Mouse (Mus musculus): Measurements from ENCODE around the gene Zfp978. TPM values are rescaled to one million over a fixed set of nuclear protein-coding genes. Genes with fewer than 3 reads are reported as not detected.
"Not testable (repeated sequence)": the region's sequence is repeated elsewhere in the genome, so short reads cannot be mapped to it uniquely, and the experiment has no call there.

Gene Zfp978
- polyA plus RNA-seq, 1 experiment from 2014 or later = 0.25 TPM

- H3K4me1 ChIP-seq (replicated peaks; ENCODE audit: control insufficient read depth, insufficient read depth, low read length); H3K4me3 ChIP-seq (ENCODE audit: low read length); H3K9ac ChIP-seq (ENCODE audit: low read length); ATAC-seq (ENCODE audit: low read depth); H3K27ac ChIP-seq (ENCODE audit: low read length); H3K27me3 ChIP-seq (ENCODE audit: control insufficient read depth, insufficient read depth, low read depth, low read length); H3K4me2 ChIP-seq (ENCODE audit: low read depth, low read length); H3K36me3 ChIP-seq (ENCODE audit: control insufficient read depth, insufficient read depth, low read length): not testable (repeated sequence)
- WGBS = 86% methylated on average over 6 of the region's 6 CpGs
- peaks cover 41% of the 10 kb centered on the region for H3K9me3 ChIP-seq (ENCODE audit: control insufficient read depth, low read length)
These were observed 42.4 kb downstream of the Zfp978 start for GRCm38 (mm10) chr4:147403509-147403908.

- not testable (repeated sequence) for ATAC-seq (ENCODE audit: low read depth); H3K36me3 ChIP-seq (ENCODE audit: control insufficient read depth, insufficient read depth, low read length); H3K9ac ChIP-seq (ENCODE audit: low read length); H3K4me2 ChIP-seq (ENCODE audit: low read depth, low read length); H3K4me1 ChIP-seq (replicated peaks; ENCODE audit: control insufficient read depth, insufficient read depth, low read length); H3K27me3 ChIP-seq (ENCODE audit: control insufficient read depth, insufficient read depth, low read depth, low read length); H3K27ac ChIP-seq (ENCODE audit: low read length); H3K4me3 ChIP-seq (ENCODE audit: low read length)
- H3K9me3 ChIP-seq (ENCODE audit: control insufficient read depth, low read length) = peaks cover 39% of the 10 kb centered on the region
- 70% methylated on average over 5 of the region's 6 CpGs for WGBS
These were observed 43.1 kb downstream of the Zfp978 start for GRCm38 (mm10) chr4:147403931-147404913.

GRCm38 (mm10) chr4:147406735-147407462 lies 45.8 kb downstream of the Zfp978 start:
- Histone ChIP-seq H3K27me3 (ENCODE audit: control insufficient read depth, insufficient read depth, low read depth, low read length) (no peaks in the 10 kb centered on the region), H3K4me1 (replicated peaks; ENCODE audit: control insufficient read depth, insufficient read depth, low read length) (no peaks in the 10 kb centered on the region), H3K36me3 (ENCODE audit: control insufficient read depth, insufficient read depth, low read length) (no peaks in the 10 kb centered on the region), H3K27ac (ENCODE audit: low read length) (no peak overlapping the region), H3K4me2 (ENCODE audit: low read depth, low read length) (peak overlapping the region; percentile 70), H3K9ac (ENCODE audit: low read length) (peak overlapping the region; percentile 69), H3K4me3 (ENCODE audit: low read length) (peak overlapping the region; percentile 49), H3K9me3 (ENCODE audit: control insufficient read depth, low read length) (peaks cover 32% of the 10 kb centered on the region)
- ATAC-seq (ENCODE audit: low read depth) = peak; percentile 88
- WGBS = under 1% methylated on average over 18 of the region's 75 CpGs

GRCm38 (mm10) chr4:147407463-147407822 lies 46.3 kb downstream of the Zfp978 start:
- H3K4me2 ChIP-seq (ENCODE audit: low read depth, low read length) = peak overlapping the region; percentile 70
- H3K27me3 ChIP-seq (ENCODE audit: control insufficient read depth, insufficient read depth, low read depth, low read length) = no peaks in the 10 kb centered on the region
- peak overlapping the region; percentile 49 for H3K4me3 ChIP-seq (ENCODE audit: low read length)
- WGBS = 3% methylated on average over 11 of the region's 13 CpGs
- no peak; the same call in 1 of the 2 replicates for ATAC-seq (ENCODE audit: low read depth)
- H3K9me3 ChIP-seq (ENCODE audit: control insufficient read depth, low read length) = peaks cover 28% of the 10 kb centered on the region
- peak overlapping the region; percentile 69 for H3K9ac ChIP-seq (ENCODE audit: low read length)
- H3K36me3 ChIP-seq (ENCODE audit: control insufficient read depth, insufficient read depth, low read length) = no peaks in the 10 kb centered on the region
- no peaks in the 10 kb centered on the region for H3K4me1 ChIP-seq (replicated peaks; ENCODE audit: control insufficient read depth, insufficient read depth, low read length)
- no peak overlapping the region for H3K27ac ChIP-seq (ENCODE audit: low read length)

GRCm38 (mm10) chr4:147416365-147416764 lies 55.3 kb downstream of the Zfp978 start:
- WGBS = 61% methylated on average over 1 of the region's 1 CpGs
- not testable (repeated sequence) for H3K4me3 ChIP-seq (ENCODE audit: low read length); H3K27me3 ChIP-seq (ENCODE audit: control insufficient read depth, insufficient read depth, low read depth, low read length); H3K4me2 ChIP-seq (ENCODE audit: low read depth, low read length); H3K9ac ChIP-seq (ENCODE audit: low read length); H3K36me3 ChIP-seq (ENCODE audit: control insufficient read depth, insufficient read depth, low read length); H3K27ac ChIP-seq (ENCODE audit: low read length); H3K4me1 ChIP-seq (replicated peaks; ENCODE audit: control insufficient read depth, insufficient read depth, low read length)
- peaks cover 31% of the 10 kb centered on the region for H3K9me3 ChIP-seq (ENCODE audit: control insufficient read depth, low read length)
- peak; percentile 24; the same call in 1 of the 2 replicates for ATAC-seq (ENCODE audit: low read depth)

- Histone ChIP-seq H3K27ac (ENCODE audit: low read length) (no peak overlapping the region), H3K4me3 (ENCODE audit: low read length) (no peak overlapping the region), H3K36me3 (ENCODE audit: control insufficient read depth, insufficient read depth, low read length) (no peaks in the 10 kb centered on the region), H3K27me3 (ENCODE audit: control insufficient read depth, insufficient read depth, low read depth, low read length) (no peaks in the 10 kb centered on the region), H3K9ac (ENCODE audit: low read length) (no peak overlapping the region), H3K4me2 (ENCODE audit: low read depth, low read length) (no peak overlapping the region), H3K9me3 (ENCODE audit: control insufficient read depth, low read length) (peaks cover 35% of the 10 kb centered on the region), H3K4me1 (replicated peaks; ENCODE audit: control insufficient read depth, insufficient read depth, low read length) (no peaks in the 10 kb centered on the region)
- peak; percentile 16 for ATAC-seq (ENCODE audit: low read depth)
- 55% methylated on average over 8 of the region's 8 CpGs for WGBS
These were observed 56.2 kb downstream of the Zfp978 start for GRCm38 (mm10) chr4:147417157-147417778.

- no peak overlapping the region for H3K4me3 ChIP-seq (ENCODE audit: low read length)
- no peaks in the 10 kb centered on the region for H3K4me1 ChIP-seq (replicated peaks; ENCODE audit: control insufficient read depth, insufficient read depth, low read length)
- H3K9me3 ChIP-seq (ENCODE audit: control insufficient read depth, low read length) = peaks cover 35% of the 10 kb centered on the region
- 0 out of 2 replicates have a peak, but pooled peaks have one; percentile 13 for ATAC-seq (ENCODE audit: low read depth)
- H3K4me2 ChIP-seq (ENCODE audit: low read depth, low read length) = no peak overlapping the region
- H3K27ac ChIP-seq (ENCODE audit: low read length) = no peak overlapping the region
- 60% methylated on average over 10 of the region's 10 CpGs for WGBS
- H3K36me3 ChIP-seq (ENCODE audit: control insufficient read depth, insufficient read depth, low read length) = no peaks in the 10 kb centered on the region
- H3K9ac ChIP-seq (ENCODE audit: low read length) = no peak overlapping the region
- no peaks in the 10 kb centered on the region for H3K27me3 ChIP-seq (ENCODE audit: control insufficient read depth, insufficient read depth, low read depth, low read length)
These were observed 56.8 kb downstream of the Zfp978 start for GRCm38 (mm10) chr4:147417921-147418320.

- H3K4me2 ChIP-seq (ENCODE audit: low read depth, low read length); H3K4me1 ChIP-seq (replicated peaks; ENCODE audit: control insufficient read depth, insufficient read depth, low read length); H3K27ac ChIP-seq (ENCODE audit: low read length); H3K4me3 ChIP-seq (ENCODE audit: low read length); H3K27me3 ChIP-seq (ENCODE audit: control insufficient read depth, insufficient read depth, low read depth, low read length); H3K36me3 ChIP-seq (ENCODE audit: control insufficient read depth, insufficient read depth, low read length); ATAC-seq (ENCODE audit: low read depth); H3K9ac ChIP-seq (ENCODE audit: low read length): not testable (repeated sequence)
- WGBS = 54% methylated on average over 7 of the region's 7 CpGs
- H3K9me3 ChIP-seq (ENCODE audit: control insufficient read depth, low read length) = peaks cover 39% of the 10 kb centered on the region
These were observed 57.2 kb downstream of the Zfp978 start for GRCm38 (mm10) chr4:147418333-147418732.

GRCm38 (mm10) chr4:147419190-147419589 lies 58.1 kb downstream of the Zfp978 start:
- not testable (repeated sequence) for H3K4me2 ChIP-seq (ENCODE audit: low read depth, low read length); H3K4me1 ChIP-seq (replicated peaks; ENCODE audit: control insufficient read depth, insufficient read depth, low read length); H3K36me3 ChIP-seq (ENCODE audit: control insufficient read depth, insufficient read depth, low read length); H3K4me3 ChIP-seq (ENCODE audit: low read length); H3K27me3 ChIP-seq (ENCODE audit: control insufficient read depth, insufficient read depth, low read depth, low read length); H3K9ac ChIP-seq (ENCODE audit: low read length); ATAC-seq (ENCODE audit: low read depth); H3K27ac ChIP-seq (ENCODE audit: low read length)
- WGBS = 80% methylated on average over 8 of the region's 8 CpGs
- H3K9me3 ChIP-seq (ENCODE audit: control insufficient read depth, low read length) = peaks cover 44% of the 10 kb centered on the region

Measured in lung, embryonic 16.5 days (tissue).